Mouse (Mus musculus) right cerebral cortex, postnatal 36 days (tissue): ENCODE results near the gene 9930111J21Rik2.
"Not testable (repeated sequence)": the region's sequence is repeated elsewhere in the genome, so short reads cannot be mapped to it uniquely, and the experiment has no call there.

Source experiments
- DNase-seq, 2 experiments: peaks; one replicate each; pipeline ENCODE4 v3.0.0; 2022; ENCODE audit warnings: low spot score in 2 of 2, mixed read lengths in 1 of 2

Gene 9930111J21Rik2

GRCm38 (mm10) chr11:49077012-49077411 lies 26.0 kb upstream of the 9930111J21Rik2 start:
- DNase-seq, result no peak

- DNase-seq, result not testable (repeated sequence)
These were observed 25.1 kb upstream of the 9930111J21Rik2 start, which contains the start of gene Ifi47 for GRCm38 (mm10) chr11:49076001-49076757. TSS of gene Ifi47 (plus strand) at chr11:49076587.

- DNase-seq, result no peak
These were observed 17.3 kb upstream of the 9930111J21Rik2 start for GRCm38 (mm10) chr11:49068358-49068757.

- not testable (repeated sequence) for DNase-seq
These were observed 12.8 kb upstream of the 9930111J21Rik2 start, which contains the start of gene Tgtp2 for GRCm38 (mm10) chr11:49063713-49064469. TSS of gene Tgtp2 (minus strand) at chr11:49064206.

- DNase-seq, result not testable (repeated sequence)
These were observed 10.8 kb upstream of the 9930111J21Rik2 start for GRCm38 (mm10) chr11:49061865-49062264.

GRCm38 (mm10) chr11:49060061-49060460 lies 9.0 kb upstream of the 9930111J21Rik2 start:
- not testable (repeated sequence) for DNase-seq

- not testable (repeated sequence) for DNase-seq
These were observed 852 bp upstream of the 9930111J21Rik2 start for GRCm38 (mm10) chr11:49051894-49052293.

- DNase-seq, result not testable (repeated sequence)
These were observed 978 bp downstream of the 9930111J21Rik2 start for GRCm38 (mm10) chr11:49050064-49050463.

- DNase-seq, result not testable (repeated sequence)
These were observed 39.0 kb downstream of the 9930111J21Rik2 start for GRCm38 (mm10) chr11:49012074-49012473.

GRCm38 (mm10) chr11:49006785-49007184 lies 44.3 kb downstream of the 9930111J21Rik2 start:
- not testable (repeated sequence) for DNase-seq

GRCm38 (mm10) chr11:49006317-49006716 lies 44.7 kb downstream of the 9930111J21Rik2 start:
- not testable (repeated sequence) for DNase-seq

GRCm38 (mm10) chr11:49000411-49000810 lies 50.6 kb downstream of the 9930111J21Rik2 start:
- DNase-seq, result not testable (repeated sequence)

- not testable (repeated sequence) for DNase-seq
These were observed 57.0 kb downstream of the 9930111J21Rik2 start, which contains the start of gene Tgtp1 for GRCm38 (mm10) chr11:48994018-48994417. TSS of gene Tgtp1 (minus strand) at chr11:48994172.

GRCm38 (mm10) chr11:48993296-48993695 lies 57.7 kb downstream of the 9930111J21Rik2 start:
- not testable (repeated sequence) for DNase-seq

- DNase-seq, result not testable (repeated sequence)
These were observed 59.1 kb downstream of the 9930111J21Rik2 start, which contains the start of gene Gm12185 for GRCm38 (mm10) chr11:48991740-48992520. TSS of gene Gm12185 (minus strand) at chr11:48992226.

- DNase-seq, result not testable (repeated sequence)
These were observed 61.1 kb downstream of the 9930111J21Rik2 start for GRCm38 (mm10) chr11:48989981-48990380.

GRCm38 (mm10) chr11:48988219-48988618 lies 62.8 kb downstream of the 9930111J21Rik2 start:
- not testable (repeated sequence) for DNase-seq

GRCm38 (mm10) chr11:48982848-48983247 lies 68.2 kb downstream of the 9930111J21Rik2 start:
- not testable (repeated sequence) for DNase-seq

- not testable (repeated sequence) for DNase-seq
These were observed 71.0 kb downstream of the 9930111J21Rik2 start for GRCm38 (mm10) chr11:48980052-48980451.

- not testable (repeated sequence) for DNase-seq
These were observed 71.8 kb downstream of the 9930111J21Rik2 start, which contains the start of gene 9930111J21Rik1 for GRCm38 (mm10) chr11:48979251-48979650. TSS of gene 9930111J21Rik1 (minus strand) at chr11:48979398.
